Comparison of ENCODE assay signal across 8 mouse cellular contexts in the genomic region with DNA sequence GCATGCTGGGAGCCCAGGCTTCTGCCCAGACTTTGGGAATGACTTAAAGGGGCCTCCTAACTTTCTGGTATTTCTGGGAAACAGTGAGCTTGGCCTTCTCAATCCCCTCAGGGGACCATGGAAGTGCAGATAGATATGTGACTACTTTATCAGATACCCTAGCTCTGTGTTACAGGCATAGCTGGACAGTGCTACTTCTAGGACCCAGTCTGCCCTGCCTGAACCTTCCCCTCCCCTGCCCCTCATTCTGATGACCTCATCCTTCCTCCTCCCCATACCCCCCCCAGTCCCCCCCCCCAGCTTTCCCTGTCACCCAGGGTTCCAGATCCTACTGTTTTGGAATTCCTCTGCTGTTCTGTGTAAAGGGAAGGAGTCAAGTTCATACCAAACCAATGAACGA. TPM values are rescaled to one million over a fixed set of nuclear protein-coding genes. Genes with fewer than 3 reads are reported as not detected.
"Had no signal": no experiment of that assay in that cellular context is flagged by ENCODE, and none has a peak within 500 bp of the region (broad histone marks: within the 10 kb centered on the region; RNA-seq: fewer than 3 reads in every experiment).

No protein-coding gene starts in this region.

RNA-seq across cellular contexts. Expression of a gene that starts 56.2 kb away (rescaled TPM):
- polyA plus RNA-seq: neural tube, embryonic 13.5 days; neural tube, embryonic 14.5 days; neural tube, embryonic 15.5 days; stomach, embryonic 14.5 days; stomach, embryonic 15.5 days; stomach, embryonic 16.5 days; thymus, postnatal 0 days; urinary bladder, adult 2 months had no signal
